Mouse (Mus musculus) E14TG2a.4 (cell line): Measurements from ENCODE around the gene Cemip.

Source experiments
- CTCF ChIP-seq: conservative IDR thresholded peaks from 2 replicates; pipeline ENCODE4 v1.5.1; 2014; ENCODE audit warnings: low read length
- NANOG ChIP-seq: IDR thresholded peaks from 2 replicates; pipeline ENCODE4 v1.6.1; 2014; ENCODE audit warnings: borderline replicate concordance, low read length, mixed read lengths
- POU5F1 ChIP-seq: IDR thresholded peaks from 2 replicates; pipeline ENCODE4 v1.6.1; 2014; ENCODE audit warnings: low read length, borderline replicate concordance

DNA sequence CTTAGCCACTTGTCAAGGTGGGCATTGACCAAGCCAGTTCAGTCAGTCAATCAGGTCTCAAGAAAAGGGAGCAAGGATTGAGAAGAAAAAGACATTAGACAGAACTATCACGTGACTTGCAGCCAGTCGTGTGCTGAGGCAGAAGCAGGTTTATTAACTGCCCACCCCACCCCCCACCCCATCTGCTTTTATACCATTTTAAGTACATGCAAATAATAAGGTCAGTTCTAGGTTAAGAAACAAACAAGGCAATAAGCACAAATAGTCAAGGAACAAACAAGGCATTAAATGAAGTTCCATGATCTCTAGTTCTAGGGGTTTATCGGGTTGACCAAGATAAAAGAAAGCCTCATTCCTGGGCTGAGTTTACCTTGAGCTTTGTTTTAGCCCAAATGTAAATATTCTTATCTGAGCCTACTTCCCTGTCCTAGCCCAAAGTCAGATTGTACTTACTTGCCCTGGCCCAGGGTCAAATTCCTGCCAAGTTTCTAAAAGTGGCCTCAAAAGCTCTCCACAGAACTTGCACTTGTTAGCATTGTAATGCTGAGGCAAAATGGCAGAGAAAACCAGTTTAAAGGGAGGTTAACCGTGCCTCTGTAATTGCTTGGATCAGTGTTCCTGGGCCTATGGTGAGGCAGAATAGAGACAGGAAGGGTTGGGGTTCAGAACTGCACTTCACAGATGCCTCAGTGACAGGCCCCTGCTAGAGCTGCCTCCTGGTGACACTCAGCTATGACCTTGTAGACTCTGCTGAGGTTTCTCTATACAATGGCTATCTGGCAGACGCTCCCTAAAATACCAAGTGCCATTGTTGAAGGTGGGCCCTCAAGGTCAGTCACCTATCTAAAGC lies 183.8 kb downstream of the Cemip start:
- TF ChIP-seq CTCF, result no peak
- TF ChIP-seq NANOG, result peak; percentile 55; the same call in 1 of the 2 replicates
- no peak for TF ChIP-seq POU5F1
